Comparison of ENCODE assay signal across 7 mouse cellular contexts in genomic region chr16:21412593-21413047, GRCm38 (mm10). TPM values are rescaled to one million over a fixed set of nuclear protein-coding genes. Genes with fewer than 3 reads are reported as not detected.
DNase-seq lines count a peak whose midpoint lies in the region; ATAC-seq and TF ChIP-seq lines count a peak whose summit lies in the region.

No protein-coding gene starts in this region.

- H3K27me3 ChIP-seq in intestine, embryonic 16.5 days (replicated peaks; ENCODE audit: control insufficient read depth, insufficient read depth, low read length) = no peaks in the 10 kb centered on the region
- no peaks in the 10 kb centered on the region for H3K27me3 ChIP-seq in midbrain, embryonic 10.5 days (ENCODE audit: low read depth, poor library complexity, severe bottlenecking)
- no peaks in the 10 kb centered on the region for H3K27me3 ChIP-seq in small intestine, adult 2 months (ENCODE audit: control insufficient read depth, insufficient read depth, low read length)

- 18% methylated on average over 8 of the region's 8 CpGs for WGBS in intestine, embryonic 16.5 days
- 28% methylated on average over 8 of the region's 8 CpGs for WGBS in midbrain, embryonic 10.5 days
- WGBS in small intestine, adult 2 months = 15% methylated on average over 8 of the region's 8 CpGs

- H3K4me1 ChIP-seq in intestine, embryonic 16.5 days (ENCODE audit: control insufficient read depth, insufficient read depth, low read length) = no peaks in the 10 kb centered on the region
- no peaks in the 10 kb centered on the region for H3K4me1 ChIP-seq in midbrain, embryonic 10.5 days
- H3K4me1 ChIP-seq in small intestine, adult 2 months (ENCODE audit: control insufficient read depth, insufficient read depth, insufficient read length, low read length) = no peaks in the 10 kb centered on the region

- H3K27ac ChIP-seq in intestine, embryonic 16.5 days (ENCODE audit: low read length) = no peak overlapping the region
- H3K27ac ChIP-seq in midbrain, embryonic 10.5 days (replicated peaks) = no peak overlapping the region
- no peak overlapping the region for H3K27ac ChIP-seq in small intestine, adult 2 months (ENCODE audit: insufficient read depth, low read depth, low read length)

- H3K36me3 ChIP-seq in intestine, embryonic 16.5 days (ENCODE audit: control insufficient read depth, insufficient read depth, low read length) = no peaks in the 10 kb centered on the region
- no peaks in the 10 kb centered on the region for H3K36me3 ChIP-seq in midbrain, embryonic 10.5 days
- no peaks in the 10 kb centered on the region for H3K36me3 ChIP-seq in small intestine, adult 2 months (ENCODE audit: control insufficient read depth, insufficient read depth, low read length)

- no peak overlapping the region for H3K4me3 ChIP-seq in intestine, embryonic 16.5 days (ENCODE audit: low read length)
- no peak overlapping the region for H3K4me3 ChIP-seq in midbrain, embryonic 10.5 days
- no peak overlapping the region for H3K4me3 ChIP-seq in small intestine, adult 2 months (ENCODE audit: low read depth, low read length)

- no peak overlapping the region for H3K4me2 ChIP-seq in intestine, embryonic 16.5 days (ENCODE audit: low read depth, low read length)

- no peak overlapping the region for H3K9ac ChIP-seq in intestine, embryonic 16.5 days (ENCODE audit: low read depth, low read length)

- TF ChIP-seq CTCF in small intestine, adult 2 months (IDR thresholded peaks at IDR 0.05; ENCODE audit: extremely low read depth, insufficient read length, insufficient replicate concordance, low read depth, low read length) = peak; percentile 100; the same call in 1 of the 2 replicates

- H3K9me3 ChIP-seq in intestine, embryonic 16.5 days (ENCODE audit: control insufficient read depth, low read length) = no peaks in the 10 kb centered on the region
- no peaks in the 10 kb centered on the region for H3K9me3 ChIP-seq in midbrain, embryonic 10.5 days (replicated peaks)

- no peak for TF ChIP-seq POLR2A in small intestine, adult 2 months (IDR thresholded peaks at IDR 0.05; ENCODE audit: low read depth, low read length)

- DNase-seq in adrenal gland, adult (ENCODE audit: inconsistent age in 2 of 2, low spot score in 1 of 2) = peak; percentile 66 to 89
- DNase-seq in cerebellum, postnatal 36 days = peak; percentile 68 to 71
- DNase-seq in gastrocnemius, adult 8-10 months (ENCODE audit: low spot score in 2 of 2) = peak; percentile 40 to 47
- DNase-seq in left cerebral cortex, postnatal 14 days (ENCODE audit: low spot score in 2 of 2) = peak; percentile 81 to 83
- peak; percentile 77 for DNase-seq in midbrain, embryonic 10.5 days (ENCODE audit: low spot score)

- peak; percentile 58; the same call in 1 of the 2 replicates for ATAC-seq in intestine, embryonic 16.5 days

- intact Hi-C loops in left cerebral cortex, postnatal 14 days (cut with DNase I) = loop anchor here (5.0 kb wide), 1 partner anchor 210 kb away; the partner anchor contains the start of gene Ephb3

RNA-seq across cellular contexts. Expression of gene Vps8, which starts 10.3 kb away (rescaled TPM):
- total RNA-seq in gastrocnemius, adult 8-10 months (2022) = 1 to 10 TPM; 7.1 to 8.4 (median 7.6) TPM
- 16.6 and 18.2 TPM in 2 replicates for polyA plus RNA-seq in intestine, embryonic 16.5 days (2015; fragmentation: Nextera tagmentation; extraction: Ambion mirVana)
- total RNA-seq in left cerebral cortex, postnatal 14 days (2021) = 10 to 100 TPM; 52.3 to 53.1 TPM
- polyA plus RNA-seq in midbrain, embryonic 10.5 days (2016; fragmentation: Nextera tagmentation; extraction: Ambion mirVana) = 18.9 and 23.1 TPM in 2 replicates
- polyA plus RNA-seq in small intestine, adult 2 months (2012; rRNA removed) = 4.7 and 8.8 TPM in 2 replicates
